Mouse (Mus musculus) intestine, embryonic 14.5 days (tissue): ENCODE measurements around the gene Tbata. TPM values are rescaled to one million over a fixed set of nuclear protein-coding genes. Genes with fewer than 3 reads are reported as not detected.

Experiments used
- ATAC-seq: fragments of 200-750 bp; cut with Nextera tagmentation; replicated peaks from 2 replicates; pipeline ENCODE4 v1.8.0; 2017; ENCODE audit warnings: low read depth, moderate number of reproducible peaks, moderate TSS enrichment, moderate library complexity; ENCODE audit not compliant: low FRiP score, low TSS enrichment
- DNase-seq: peaks from one replicate; pipeline ENCODE4 v3.0.0-alpha.2; 2018; ENCODE audit warnings: low spot score
- H3K27ac ChIP-seq: fragments of 300-500 bp; sonication (generic); 2 replicates; pipeline ENCODE4 v1.5.1; 2014; ENCODE audit warnings: low read depth, mild to moderate bottlenecking, control low read depth
- H3K27me3 ChIP-seq: fragments of 300-500 bp; sonication (generic); replicated peaks from 2 replicates; pipeline ENCODE4 v1.6.1; 2014; ENCODE audit warnings: low read length, control low read depth; ENCODE audit not compliant: control insufficient read depth, insufficient read depth
- H3K36me3 ChIP-seq: fragments of 300-500 bp; sonication (generic); 2 replicates; pipeline ENCODE4 v1.6.1; 2014; ENCODE audit warnings: low read length, control low read depth; ENCODE audit not compliant: control insufficient read depth, insufficient read depth
- H3K4me1 ChIP-seq: fragments of 300-500 bp; sonication (generic); replicated peaks from 2 replicates; pipeline ENCODE4 v1.6.1; 2014; ENCODE audit warnings: low read length, control low read depth, mixed read lengths; ENCODE audit not compliant: control insufficient read depth, insufficient read depth
- H3K4me2 ChIP-seq: fragments of 300-500 bp; sonication (generic); 2 replicates; pipeline ENCODE4 v1.6.1; 2014; ENCODE audit warnings: low read length
- H3K4me3 ChIP-seq: fragments of 300-500 bp; sonication (generic); 2 replicates; pipeline ENCODE4 v1.5.1; 2014; ENCODE audit warnings: low read depth, low read length, control low read depth, mixed read lengths
- H3K9ac ChIP-seq: fragments of 300-500 bp; sonication (generic); 2 replicates; pipeline ENCODE4 v1.6.1; 2014; ENCODE audit warnings: mild to moderate bottlenecking, low read length
- H3K9me3 ChIP-seq: fragments of 300-500 bp; sonication (generic); 2 replicates; pipeline ENCODE4 v1.6.1; 2016; ENCODE audit warnings: low read length, control low read depth; ENCODE audit not compliant: control insufficient read depth
- WGBS: fragments of 180-500 bp; shearing (Covaris S2); extraction: QIAGEN DNeasy Blood & Tissue Kit; methylation state at CpG from one replicate; pipeline ENCODE4 v1.1.7; 2014; 5-methylcytosine and 5-hydroxymethylcytosine counted together
- polyA plus RNA-seq: library from polyadenylated mRNA; unstranded; fragments of >200 nt; fragmentation: Nextera tagmentation; extraction: Ambion mirVana; gene quantifications from 2 replicates; pipeline ENCODE4 v1.2.1, GENCODE M21; 2014

Gene Tbata
- not detected in 2 replicates for polyA plus RNA-seq

GRCm38 (mm10) chr10:61171654-61172053 is at the start of gene Tbata:
TSS of gene Tbata (plus strand) at chr10:61171954.
- H3K9ac ChIP-seq, result no peak within 1 kb of the TSS
- H3K4me3 ChIP-seq, result no peak within 1 kb of the TSS
- DNase-seq (no peak), ATAC-seq (no peak)
- no peaks in the 10 kb centered on the region; the same call in 1 of the 2 replicates for H3K27me3 ChIP-seq
- H3K4me1 ChIP-seq, result no peaks in the 10 kb centered on the region
- WGBS, result 69% methylated on average over 3 of the region's 3 CpGs
- no peak within 1 kb of the TSS for H3K27ac ChIP-seq
- H3K9me3 ChIP-seq, result no peaks in the 10 kb centered on the region
- H3K4me2 ChIP-seq, result no peak within 1 kb of the TSS
- no peaks in the 10 kb centered on the region for H3K36me3 ChIP-seq

GRCm38 (mm10) chr10:61123276-61123913 is 48.4 kb upstream of the Tbata start:
- Histone ChIP-seq H3K9me3 (no peaks in the 10 kb centered on the region; the same call in 1 of the 2 replicates), H3K36me3 (peaks cover 15% of the 10 kb centered on the region), H3K27ac (no peak overlapping the region), H3K4me2 (no peak overlapping the region), H3K4me1 (no peaks in the 10 kb centered on the region), H3K27me3 (no peaks in the 10 kb centered on the region), H3K9ac (no peak overlapping the region), H3K4me3 (no peak overlapping the region)
- DNase-seq (no peak), ATAC-seq (no peak; the same call in 1 of the 2 replicates)
- 81% methylated on average over 3 of the region's 3 CpGs for WGBS

GRCm38 (mm10) chr10:61124462-61124861 is 47.3 kb upstream of the Tbata start:
- Histone ChIP-seq H3K4me2 (no peak overlapping the region), H3K9ac (no peak overlapping the region), H3K27me3 (no peaks in the 10 kb centered on the region), H3K36me3 (peaks cover 15% of the 10 kb centered on the region), H3K4me1 (no peaks in the 10 kb centered on the region), H3K9me3 (no peaks in the 10 kb centered on the region; the same call in 1 of the 2 replicates), H3K4me3 (no peak overlapping the region), H3K27ac (no peak overlapping the region)
- ATAC-seq (no peak), DNase-seq (no peak)
- 79% methylated on average over 2 of the region's 2 CpGs for WGBS

- DNase-seq (no peak), ATAC-seq (no peak)
- no peak overlapping the region for H3K4me3 ChIP-seq
- H3K27ac ChIP-seq, result no peak overlapping the region
- H3K27me3 ChIP-seq, result no peaks in the 10 kb centered on the region
- no peaks in the 10 kb centered on the region; the same call in 1 of the 2 replicates for H3K9me3 ChIP-seq
- no peaks in the 10 kb centered on the region for H3K4me1 ChIP-seq
- 92% methylated on average over 1 of the region's 1 CpGs for WGBS
- H3K9ac ChIP-seq, result no peak overlapping the region
- H3K36me3 ChIP-seq, result peaks cover 16% of the 10 kb centered on the region; the same call in 1 of the 2 replicates
- H3K4me2 ChIP-seq, result no peak overlapping the region
Measured at GRCm38 (mm10) chr10:61128701-61129365, 42.9 kb upstream of the Tbata start.

- H3K36me3 ChIP-seq, result peaks cover 20% of the 10 kb centered on the region; the same call in 1 of the 2 replicates
- DNase-seq, result no peak
- H3K27ac ChIP-seq, result no peak overlapping the region
- no peak overlapping the region for H3K9ac ChIP-seq
- WGBS, result 90% methylated on average over 3 of the region's 3 CpGs
- H3K9me3 ChIP-seq, result no peaks in the 10 kb centered on the region; the same call in 1 of the 2 replicates
- no peak for ATAC-seq
- no peak overlapping the region for H3K4me2 ChIP-seq
- H3K4me3 ChIP-seq, result no peak overlapping the region
- no peaks in the 10 kb centered on the region for H3K27me3 ChIP-seq
- H3K4me1 ChIP-seq, result no peaks in the 10 kb centered on the region
Measured at GRCm38 (mm10) chr10:61130959-61131358, 40.8 kb upstream of the Tbata start.

- DNase-seq, result no peak
- no peaks in the 10 kb centered on the region for H3K27me3 ChIP-seq
- no peak for ATAC-seq
- H3K4me1 ChIP-seq, result no peaks in the 10 kb centered on the region
- peaks cover 17% of the 10 kb centered on the region; the same call in 1 of the 2 replicates for H3K36me3 ChIP-seq
- H3K27ac ChIP-seq, result no peak overlapping the region
- no peak overlapping the region for H3K4me3 ChIP-seq
- no peaks in the 10 kb centered on the region for H3K9me3 ChIP-seq
- H3K4me2 ChIP-seq, result no peak overlapping the region
- WGBS, result 90% methylated on average over 4 of the region's 4 CpGs
- no peak overlapping the region for H3K9ac ChIP-seq
Measured at GRCm38 (mm10) chr10:61134041-61134440, 37.7 kb upstream of the Tbata start.

GRCm38 (mm10) chr10:61135226-61135839 is 36.4 kb upstream of the Tbata start:
- no peak overlapping the region for H3K4me3 ChIP-seq
- WGBS, result 59% methylated on average over 3 of the region's 3 CpGs

GRCm38 (mm10) chr10:61137567-61137966 is 34.2 kb upstream of the Tbata start:
- Histone ChIP-seq H3K4me3 (no peak overlapping the region), H3K4me2 (no peak overlapping the region), H3K27ac (no peak overlapping the region), H3K9ac (no peak overlapping the region), H3K36me3 (peaks cover 22% of the 10 kb centered on the region; the same call in 1 of the 2 replicates), H3K27me3 (no peaks in the 10 kb centered on the region), H3K9me3 (no peaks in the 10 kb centered on the region), H3K4me1 (no peaks in the 10 kb centered on the region)
- WGBS, result 63% methylated on average over 1 of the region's 1 CpGs
- DNase-seq, result no peak
- ATAC-seq, result no peak

More at GRCm38 (mm10) chr10:61135226-61135839, 36.4 kb upstream of the Tbata start:
- no peaks in the 10 kb centered on the region for H3K4me1 ChIP-seq
- peaks cover 24% of the 10 kb centered on the region; the same call in 1 of the 2 replicates for H3K36me3 ChIP-seq
- H3K27me3 ChIP-seq, result no peaks in the 10 kb centered on the region
- H3K27ac ChIP-seq, result no peak overlapping the region
- DNase-seq (no peak), ATAC-seq (no peak)
- H3K9ac ChIP-seq, result no peak overlapping the region
- no peaks in the 10 kb centered on the region for H3K9me3 ChIP-seq
- no peak overlapping the region for H3K4me2 ChIP-seq
